Mouse (Mus musculus) midbrain, embryonic 16.5 days (tissue): Measurements from ENCODE around the gene Prss48. TPM values are rescaled to one million over a fixed set of nuclear protein-coding genes. Genes with fewer than 3 reads are reported as not detected.

Source experiments
- ATAC-seq: fragments of 200-750 bp; cut with Nextera tagmentation; 2 replicates; pipeline ENCODE4 v1.8.0; 2017; ENCODE audit warnings: moderate TSS enrichment
- H3K27ac ChIP-seq: fragments of 300-500 bp; sonication (generic); 2 replicates; pipeline ENCODE4 v1.5.1; 2014; ENCODE audit warnings: mild to moderate bottlenecking, low read length, mixed read lengths
- H3K27me3 ChIP-seq: fragments of 300-500 bp; sonication (generic); 2 replicates; pipeline ENCODE4 v1.6.1; 2014; ENCODE audit warnings: low read depth, low read length, mixed read lengths; ENCODE audit not compliant: control insufficient read depth, insufficient read depth
- H3K36me3 ChIP-seq: fragments of 300-500 bp; sonication (generic); 2 replicates; pipeline ENCODE4 v1.6.1; 2014; ENCODE audit warnings: mild to moderate bottlenecking, low read length, moderate library complexity, mixed read lengths; ENCODE audit not compliant: control insufficient read depth, insufficient read depth
- H3K4me1 ChIP-seq: fragments of 300-500 bp; sonication (generic); 2 replicates; pipeline ENCODE4 v1.6.1; 2014; ENCODE audit warnings: mild to moderate bottlenecking, low read length, mixed read lengths; ENCODE audit not compliant: control insufficient read depth, insufficient read depth
- H3K4me2 ChIP-seq: fragments of 300-500 bp; sonication (generic); 2 replicates; pipeline ENCODE4 v1.6.1; 2014; ENCODE audit warnings: mild to moderate bottlenecking, low read length, mixed read lengths
- H3K4me3 ChIP-seq: fragments of 300-500 bp; sonication (generic); 2 replicates; pipeline ENCODE4 v1.5.1; 2014; ENCODE audit warnings: low read depth, mild to moderate bottlenecking, low read length, moderate library complexity, mixed read lengths
- H3K9ac ChIP-seq: fragments of 300-500 bp; sonication (generic); 2 replicates; pipeline ENCODE4 v1.6.1; 2014; ENCODE audit warnings: low read depth, low read length, mixed read lengths
- H3K9me3 ChIP-seq: fragments of 300-500 bp; sonication (generic); replicated peaks from 2 replicates; pipeline ENCODE4 v1.6.1; 2014; ENCODE audit warnings: mild to moderate bottlenecking, low read length, mixed read lengths; ENCODE audit not compliant: control insufficient read depth, poor library complexity, severe bottlenecking
- WGBS: fragments of 180-500 bp; shearing (Covaris S2); extraction: QIAGEN DNeasy Blood & Tissue Kit; methylation state at CpG from one replicate; pipeline ENCODE4 v1.1.7; 2014; 5-methylcytosine and 5-hydroxymethylcytosine counted together
- polyA plus RNA-seq: library from polyadenylated mRNA; unstranded; fragments of >200 nt; fragmentation: Nextera tagmentation; extraction: Ambion mirVana; gene quantifications from 2 replicates; pipeline ENCODE4 v1.2.1, GENCODE M21; 2015

Prss48 gene
- polyA plus RNA-seq, 1 experiment from 2014 or later: not detected

GRCm38 (mm10) chr3:86028658-86029375, 26.5 kb upstream of the Prss48 start:
- ATAC-seq: no peak
- Histone ChIP-seq H3K4me2 (no peak overlapping the region), H3K9ac (no peak overlapping the region), H3K27me3 (no peaks in the 10 kb centered on the region), H3K27ac (no peak overlapping the region), H3K36me3 (no peaks in the 10 kb centered on the region), H3K9me3 (no peaks in the 10 kb centered on the region), H3K4me1 (no peaks in the 10 kb centered on the region), H3K4me3 (no peak overlapping the region)
- 87% methylated on average over 15 of the region's 15 CpGs for WGBS

- no peaks in the 10 kb centered on the region for H3K9me3 ChIP-seq
- no peak overlapping the region for H3K4me2 ChIP-seq
- no peak for ATAC-seq
- 96% methylated on average over 20 of the region's 20 CpGs for WGBS
- H3K27ac ChIP-seq: no peak overlapping the region
- H3K9ac ChIP-seq: no peak overlapping the region
- H3K4me1 ChIP-seq: no peaks in the 10 kb centered on the region
- H3K36me3 ChIP-seq: no peaks in the 10 kb centered on the region
- H3K27me3 ChIP-seq: no peaks in the 10 kb centered on the region
- H3K4me3 ChIP-seq: no peak overlapping the region
These were observed 23.2 kb upstream of the Prss48 start for GRCm38 (mm10) chr3:86025341-86026137.

DNA sequence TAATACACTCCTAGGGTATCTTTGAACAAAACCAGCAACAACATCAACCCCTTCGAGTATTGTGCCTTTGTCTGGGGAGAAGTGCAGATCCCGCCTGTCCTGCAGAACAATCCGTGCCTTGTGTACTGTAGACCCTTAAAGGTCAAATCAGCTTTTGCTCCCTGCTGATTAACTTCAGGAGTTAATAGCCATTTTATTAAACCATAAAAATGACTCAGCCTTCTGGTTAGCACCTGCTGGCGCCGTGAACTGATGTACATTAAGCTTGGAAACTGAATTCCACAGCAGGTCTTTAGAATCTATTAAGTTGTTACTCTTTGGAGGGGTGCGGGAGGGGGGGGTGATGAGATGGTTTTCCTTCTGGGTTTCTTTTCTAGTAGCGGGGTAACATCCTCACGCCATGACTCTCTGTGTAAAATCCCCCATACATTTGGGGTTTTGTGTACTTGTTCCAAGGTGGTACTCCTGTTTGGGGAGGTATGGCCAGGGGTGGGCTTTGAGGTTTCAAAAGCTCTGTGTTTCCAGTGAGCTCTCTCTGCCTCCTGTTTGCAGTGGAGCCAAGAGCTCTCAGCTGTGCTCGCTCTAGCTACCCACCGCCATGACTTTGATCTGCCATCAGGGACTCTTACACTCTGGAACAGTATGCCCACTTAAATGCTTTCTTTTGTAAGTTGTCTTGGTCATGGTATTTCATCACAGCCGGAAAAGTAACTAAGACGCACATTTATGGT, 21.9 kb upstream of the Prss48 start:
- no peak for ATAC-seq
- H3K4me1 ChIP-seq: no peaks in the 10 kb centered on the region
- no peaks in the 10 kb centered on the region for H3K9me3 ChIP-seq
- H3K9ac ChIP-seq: no peak overlapping the region
- H3K36me3 ChIP-seq: no peaks in the 10 kb centered on the region
- H3K27ac ChIP-seq: no peak overlapping the region
- no peak overlapping the region for H3K4me3 ChIP-seq
- 90% methylated on average over 12 of the region's 12 CpGs for WGBS
- no peak overlapping the region for H3K4me2 ChIP-seq
- no peaks in the 10 kb centered on the region for H3K27me3 ChIP-seq

DNA sequence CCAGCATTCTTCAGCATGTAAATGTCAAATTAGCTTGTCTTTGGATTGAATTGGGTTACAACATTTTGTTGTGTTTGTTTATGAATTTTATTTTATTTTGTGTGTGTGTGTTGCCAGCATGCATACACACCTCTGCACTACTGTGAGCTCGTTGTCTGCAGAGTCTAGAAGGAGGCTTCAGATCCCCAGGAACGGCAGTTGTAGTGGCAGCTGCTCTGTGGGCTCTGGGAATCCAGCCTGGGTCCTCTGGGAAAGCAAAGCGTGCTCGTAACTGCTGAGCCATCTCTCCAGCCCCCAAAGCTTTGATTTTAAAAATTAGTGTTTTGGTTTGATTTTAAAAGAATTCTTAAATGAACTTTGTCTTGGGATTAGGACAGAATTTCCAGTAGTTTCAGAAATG, 19.4 kb upstream of the Prss48 start:
- H3K4me2 ChIP-seq: no peak overlapping the region
- H3K27ac ChIP-seq: no peak overlapping the region
- no peaks in the 10 kb centered on the region for H3K9me3 ChIP-seq
- no peak overlapping the region for H3K9ac ChIP-seq
- no peaks in the 10 kb centered on the region for H3K27me3 ChIP-seq
- no peaks in the 10 kb centered on the region for H3K36me3 ChIP-seq
- 76% methylated on average over 4 of the region's 4 CpGs for WGBS
- H3K4me3 ChIP-seq: no peak overlapping the region
- no peaks in the 10 kb centered on the region for H3K4me1 ChIP-seq
- ATAC-seq: no peak

DNA sequence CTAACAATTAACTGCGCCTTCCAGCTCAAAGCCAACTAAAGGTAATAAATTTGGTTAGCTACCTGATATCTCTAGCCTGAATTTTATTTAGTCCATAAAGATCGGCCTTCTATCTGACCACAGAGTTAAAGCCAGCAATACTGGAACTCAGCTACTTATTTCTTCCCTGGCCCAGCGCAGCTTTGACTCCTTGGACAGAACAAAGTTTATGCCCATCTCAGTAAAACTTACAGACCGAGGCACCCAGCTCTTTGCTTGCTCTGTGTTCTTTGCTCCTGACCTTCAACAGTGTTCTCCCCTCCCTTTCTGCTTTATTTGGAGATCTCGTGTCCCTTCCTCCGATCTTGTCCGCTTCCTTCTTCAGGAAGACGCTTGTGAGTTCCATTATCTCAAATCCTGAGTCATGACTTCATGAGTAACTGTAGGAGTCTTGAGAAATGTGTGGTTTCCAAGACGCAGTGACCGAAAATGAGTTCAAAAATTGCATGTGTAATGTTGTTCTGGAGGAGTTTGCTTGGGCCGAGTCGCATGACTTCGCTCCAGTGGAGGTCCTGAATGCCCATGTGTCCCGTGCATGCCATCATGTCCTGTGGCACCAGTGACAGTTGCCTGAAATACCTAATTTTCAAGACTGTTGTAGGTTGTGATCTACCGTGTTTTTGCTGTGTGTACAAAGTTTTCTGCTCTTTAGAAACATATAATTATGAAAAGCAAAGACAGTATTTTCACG, 18.8 kb upstream of the Prss48 start:
- Histone ChIP-seq H3K9ac (no peak overlapping the region), H3K4me1 (no peaks in the 10 kb centered on the region), H3K36me3 (no peaks in the 10 kb centered on the region), H3K4me2 (no peak overlapping the region), H3K27ac (no peak overlapping the region), H3K27me3 (no peaks in the 10 kb centered on the region), H3K9me3 (no peaks in the 10 kb centered on the region), H3K4me3 (no peak overlapping the region)
- ATAC-seq: no peak
- 92% methylated on average over 16 of the region's 16 CpGs for WGBS

- Histone ChIP-seq H3K4me2 (no peak overlapping the region), H3K27me3 (no peaks in the 10 kb centered on the region), H3K4me1 (no peaks in the 10 kb centered on the region), H3K4me3 (no peak overlapping the region), H3K36me3 (no peaks in the 10 kb centered on the region), H3K9me3 (no peaks in the 10 kb centered on the region), H3K27ac (no peak overlapping the region), H3K9ac (no peak overlapping the region)
- WGBS: 81% methylated on average over 8 of the region's 8 CpGs
- no peak for ATAC-seq
These were observed 15.2 kb upstream of the Prss48 start for GRCm38 (mm10) chr3:86017484-86017883.

DNA sequence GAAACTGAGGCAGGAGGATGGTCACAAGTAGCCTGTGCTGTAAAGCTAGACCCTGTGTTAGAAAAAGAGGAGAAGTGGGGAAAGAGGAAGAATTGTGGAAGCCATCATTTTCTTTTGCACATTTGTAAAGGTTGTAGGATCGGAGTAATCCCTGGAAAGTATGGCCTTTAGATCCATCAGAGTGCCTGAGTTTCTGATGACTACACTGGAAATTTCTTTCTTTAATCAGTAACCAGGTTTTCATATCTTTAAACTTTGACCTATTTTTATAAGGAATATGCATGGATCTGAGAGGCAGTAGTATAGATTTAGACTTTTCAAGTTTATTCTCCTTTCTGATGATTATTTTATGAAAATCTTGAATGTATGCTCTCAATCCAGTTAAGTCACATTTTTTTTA, 14.7 kb upstream of the Prss48 start:
- ATAC-seq: no peak
- no peaks in the 10 kb centered on the region for H3K9me3 ChIP-seq
- H3K4me3 ChIP-seq: no peak overlapping the region
- H3K27ac ChIP-seq: no peak overlapping the region
- no peak overlapping the region for H3K9ac ChIP-seq
- H3K27me3 ChIP-seq: no peaks in the 10 kb centered on the region
- no peak overlapping the region for H3K4me2 ChIP-seq
- WGBS: 92% methylated on average over 1 of the region's 1 CpGs
- no peaks in the 10 kb centered on the region for H3K36me3 ChIP-seq
- no peaks in the 10 kb centered on the region for H3K4me1 ChIP-seq

DNA sequence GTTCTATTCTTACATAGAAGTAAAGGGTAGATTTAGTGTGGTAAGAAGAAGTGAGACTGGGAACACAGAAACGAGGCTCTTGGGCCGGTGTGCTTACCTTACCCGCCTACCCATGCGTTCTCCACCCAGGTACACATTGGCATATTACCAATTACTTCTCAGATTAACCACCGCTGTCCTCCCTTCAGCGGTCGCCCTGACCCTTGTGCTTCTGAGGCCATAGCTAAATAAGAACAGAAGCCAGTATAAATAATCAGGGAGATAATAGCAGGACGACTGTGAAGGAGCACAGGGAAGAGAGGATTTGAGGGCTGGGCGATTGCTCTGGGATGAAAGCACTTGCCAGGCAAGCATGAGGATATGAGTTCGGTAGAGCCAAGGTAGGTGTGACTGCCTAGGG, 11.5 kb upstream of the Prss48 start:
- 83% methylated on average over 10 of the region's 10 CpGs for WGBS
- no peaks in the 10 kb centered on the region for H3K9me3 ChIP-seq
- no peak overlapping the region for H3K4me3 ChIP-seq
- no peak for ATAC-seq
- H3K4me1 ChIP-seq: no peaks in the 10 kb centered on the region
- H3K36me3 ChIP-seq: no peaks in the 10 kb centered on the region
- H3K9ac ChIP-seq: no peak overlapping the region
- H3K27ac ChIP-seq: no peak overlapping the region
- H3K4me2 ChIP-seq: no peak overlapping the region
- H3K27me3 ChIP-seq: no peaks in the 10 kb centered on the region
